ENCODE assay signal across 20 mouse cellular contexts in the genomic region with DNA sequence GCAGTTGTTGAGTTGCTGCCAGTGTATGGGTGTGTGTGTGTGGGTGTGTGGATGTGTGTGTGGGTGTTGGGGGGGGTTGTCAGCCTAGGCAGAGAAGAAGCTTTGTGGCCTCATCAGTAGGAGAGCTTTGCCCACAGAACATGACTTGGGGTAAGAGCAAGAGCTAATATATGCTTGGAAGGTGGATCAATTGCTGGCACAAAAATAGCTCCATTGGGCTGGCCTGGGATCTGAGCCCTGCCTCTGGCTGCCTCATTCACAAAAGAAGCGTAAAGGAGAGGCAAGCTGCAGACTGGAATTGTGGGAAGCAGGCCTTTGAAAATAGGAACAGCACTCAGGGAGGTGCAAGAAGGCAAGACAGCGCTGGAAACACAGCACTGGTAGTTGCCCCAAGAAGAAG. TPM values are rescaled to one million over a fixed set of nuclear protein-coding genes. Genes with fewer than 3 reads are reported as not detected.
DNase-seq lines count a peak whose midpoint lies in the region; ATAC-seq and TF ChIP-seq lines count a peak whose summit lies in the region.
"Had no signal": no experiment of that assay in that cellular context is flagged by ENCODE, and none has a peak within 500 bp of the region (broad histone marks: within the 10 kb centered on the region; RNA-seq: fewer than 3 reads in every experiment).

No protein-coding gene starts in this region.

- no peak for ATAC-seq in hindbrain, embryonic 13.5 days (ENCODE audit: low FRiP score)
- ATAC-seq in hindbrain, embryonic 11.5 days (ENCODE audit: low FRiP score), result no peak
- no peak for ATAC-seq in neural tube, embryonic 13.5 days (ENCODE audit: low read depth)
- no peak for ATAC-seq in neural tube, embryonic 15.5 days (ENCODE audit: low FRiP score)
- ATAC-seq in forebrain, embryonic 16.5 days, result peak; percentile 9; the same call in 1 of the 2 replicates

- TF ChIP-seq CTCF in olfactory bulb, adult 2 months (IDR thresholded peaks at IDR 0.05; ENCODE audit: insufficient read depth, low read depth, low read length), result no peak

- no peaks in the 10 kb centered on the region for H3K9me3 ChIP-seq in hindbrain, embryonic 13.5 days
- no peaks in the 10 kb centered on the region for H3K9me3 ChIP-seq in hindbrain, embryonic 11.5 days (ENCODE audit: control insufficient read depth, low read length)
- no peaks in the 10 kb centered on the region for H3K9me3 ChIP-seq in neural tube, embryonic 13.5 days
- H3K9me3 ChIP-seq in neural tube, embryonic 15.5 days (replicated peaks), result no peaks in the 10 kb centered on the region
- H3K9me3 ChIP-seq in forebrain, embryonic 16.5 days (ENCODE audit: control insufficient read depth, low read length), result no peaks in the 10 kb centered on the region
- H3K9me3 ChIP-seq: embryonic facial prominence, embryonic 12.5 days; heart, embryonic 10.5 days; intestine, embryonic 15.5 days; limb, embryonic 10.5 days; liver, embryonic 15.5 days had no signal

- no peak for DNase-seq in hindbrain, embryonic 11.5 days (ENCODE audit: low spot score)
- no peak for DNase-seq in natural killer cell, adult 2 months (ENCODE audit: low spot score in 2 of 2)
- DNase-seq: adrenal gland, postnatal 36 days; cerebellum, adult 11-12 months; cerebellum, postnatal 14 days; heart, postnatal 4 days; kidney, adult 8-10 months; kidney, postnatal 10 days; liver; lung, postnatal 4 days had no signal

- 75% methylated on average over 2 of the region's 2 CpGs for WGBS in hindbrain, embryonic 13.5 days
- WGBS in hindbrain, embryonic 11.5 days, result 80% methylated on average over 2 of the region's 2 CpGs
- 50% methylated on average over 2 of the region's 2 CpGs for WGBS in neural tube, embryonic 13.5 days
- WGBS in neural tube, embryonic 15.5 days, result 77% methylated on average over 2 of the region's 2 CpGs
- 36% methylated on average over 2 of the region's 2 CpGs for WGBS in forebrain, embryonic 16.5 days
- 35% methylated on average over 2 of the region's 2 CpGs for WGBS in olfactory bulb, adult 2 months

- H3K4me2 ChIP-seq in hindbrain, embryonic 13.5 days, result no peak overlapping the region
- H3K4me2 ChIP-seq in hindbrain, embryonic 11.5 days (replicated peaks; ENCODE audit: low read depth, low read length), result no peak overlapping the region
- H3K4me2 ChIP-seq in neural tube, embryonic 13.5 days, result no peak overlapping the region
- H3K4me2 ChIP-seq in neural tube, embryonic 15.5 days, result no peak overlapping the region
- no peak overlapping the region for H3K4me2 ChIP-seq in forebrain, embryonic 16.5 days (ENCODE audit: low read length)
- H3K4me2 ChIP-seq: embryonic facial prominence, embryonic 12.5 days; intestine, embryonic 15.5 days; liver, embryonic 15.5 days had no signal

- H3K9ac ChIP-seq in hindbrain, embryonic 13.5 days, result no peak overlapping the region
- no peak overlapping the region for H3K9ac ChIP-seq in hindbrain, embryonic 11.5 days (ENCODE audit: low read depth, low read length)
- H3K9ac ChIP-seq in neural tube, embryonic 13.5 days, result no peak overlapping the region
- no peak overlapping the region for H3K9ac ChIP-seq in neural tube, embryonic 15.5 days (replicated peaks)
- no peak overlapping the region for H3K9ac ChIP-seq in forebrain, embryonic 16.5 days (replicated peaks; ENCODE audit: low read depth, low read length)
- H3K9ac ChIP-seq: embryonic facial prominence, embryonic 12.5 days; intestine, embryonic 15.5 days; liver, embryonic 15.5 days had no signal

- H3K36me3 ChIP-seq in hindbrain, embryonic 13.5 days, result no peaks in the 10 kb centered on the region
- H3K36me3 ChIP-seq in hindbrain, embryonic 11.5 days (ENCODE audit: control insufficient read depth, insufficient read depth, low read length), result no peaks in the 10 kb centered on the region
- H3K36me3 ChIP-seq in neural tube, embryonic 13.5 days, result no peaks in the 10 kb centered on the region
- no peaks in the 10 kb centered on the region for H3K36me3 ChIP-seq in neural tube, embryonic 15.5 days
- no peaks in the 10 kb centered on the region for H3K36me3 ChIP-seq in forebrain, embryonic 16.5 days (ENCODE audit: control insufficient read depth, insufficient read depth)
- H3K36me3 ChIP-seq: embryonic facial prominence, embryonic 12.5 days; heart, embryonic 10.5 days; intestine, embryonic 15.5 days; limb, embryonic 10.5 days; liver, embryonic 15.5 days had no signal

- no peak overlapping the region for H3K4me3 ChIP-seq in hindbrain, embryonic 13.5 days
- H3K4me3 ChIP-seq in hindbrain, embryonic 11.5 days (ENCODE audit: low read depth, low read length), result no peak overlapping the region
- H3K4me3 ChIP-seq in neural tube, embryonic 13.5 days, result no peak overlapping the region
- no peak overlapping the region for H3K4me3 ChIP-seq in neural tube, embryonic 15.5 days (replicated peaks)
- H3K4me3 ChIP-seq in forebrain, embryonic 16.5 days (replicated peaks; ENCODE audit: low read length), result no peak overlapping the region
- no peak overlapping the region for H3K4me3 ChIP-seq in olfactory bulb, adult 2 months (ENCODE audit: insufficient read depth, low read depth, low read length)
- H3K4me3 ChIP-seq: embryonic facial prominence, embryonic 12.5 days; heart, embryonic 10.5 days; intestine, embryonic 15.5 days; limb, embryonic 10.5 days; liver, embryonic 15.5 days had no signal

- TF ChIP-seq POLR2A in olfactory bulb, adult 2 months (IDR thresholded peaks at IDR 0.05; ENCODE audit: insufficient read depth, low read depth, low read length), result no peak

- H3K27ac ChIP-seq in hindbrain, embryonic 13.5 days, result peak overlapping the region; percentile 91; the same call in 1 of the 2 replicates
- H3K27ac ChIP-seq in hindbrain, embryonic 11.5 days (ENCODE audit: low read depth, low read length), result no peak overlapping the region
- peak overlapping the region; percentile 9; the same call in 1 of the 2 replicates for H3K27ac ChIP-seq in neural tube, embryonic 13.5 days (replicated peaks)
- no peak overlapping the region for H3K27ac ChIP-seq in neural tube, embryonic 15.5 days (replicated peaks)
- no peak overlapping the region for H3K27ac ChIP-seq in forebrain, embryonic 16.5 days (ENCODE audit: low read length)
- peak overlapping the region; percentile 48 for H3K27ac ChIP-seq in olfactory bulb, adult 2 months (ENCODE audit: insufficient read depth, low read depth, low read length)
- H3K27ac ChIP-seq: embryonic facial prominence, embryonic 12.5 days; heart, embryonic 10.5 days; intestine, embryonic 15.5 days; limb, embryonic 10.5 days; liver, embryonic 15.5 days had no signal

- peaks cover 17% of the 10 kb centered on the region for H3K4me1 ChIP-seq in hindbrain, embryonic 13.5 days (replicated peaks)
- no peaks in the 10 kb centered on the region for H3K4me1 ChIP-seq in hindbrain, embryonic 11.5 days (replicated peaks; ENCODE audit: control insufficient read depth, insufficient read depth, low read length)
- H3K4me1 ChIP-seq in neural tube, embryonic 13.5 days (replicated peaks), result peaks cover 14% of the 10 kb centered on the region; the same call in 1 of the 2 replicates
- H3K4me1 ChIP-seq in neural tube, embryonic 15.5 days, result peaks cover 15% of the 10 kb centered on the region
- H3K4me1 ChIP-seq in forebrain, embryonic 16.5 days (replicated peaks; ENCODE audit: control insufficient read depth, insufficient read depth, low read length), result peaks cover 18% of the 10 kb centered on the region
- peaks cover 19% of the 10 kb centered on the region for H3K4me1 ChIP-seq in olfactory bulb, adult 2 months (ENCODE audit: control insufficient read depth, insufficient read depth, low read length)
- H3K4me1 ChIP-seq: embryonic facial prominence, embryonic 12.5 days; heart, embryonic 10.5 days; intestine, embryonic 15.5 days; liver, embryonic 15.5 days had no signal

- peaks cover 36% of the 10 kb centered on the region; the same call in 1 of the 2 replicates for H3K27me3 ChIP-seq in hindbrain, embryonic 13.5 days
- H3K27me3 ChIP-seq in hindbrain, embryonic 11.5 days (ENCODE audit: control insufficient read depth, insufficient read depth, low read length), result peaks cover 2% of the 10 kb centered on the region; the same call in 1 of the 2 replicates
- peaks cover 37% of the 10 kb centered on the region for H3K27me3 ChIP-seq in neural tube, embryonic 13.5 days
- H3K27me3 ChIP-seq in neural tube, embryonic 15.5 days (replicated peaks), result peaks cover 24% of the 10 kb centered on the region
- no peaks in the 10 kb centered on the region for H3K27me3 ChIP-seq in forebrain, embryonic 16.5 days (replicated peaks; ENCODE audit: control insufficient read depth, insufficient read depth, low read length)
- H3K27me3 ChIP-seq: intestine, embryonic 15.5 days had no signal

RNA-seq across cellular contexts. Expression of a gene that starts 8.8 kb away (rescaled TPM):
- 327 and 330 TPM in 2 replicates for polyA plus RNA-seq in hindbrain, embryonic 13.5 days (2015; fragmentation: Nextera tagmentation; extraction: Ambion mirVana)
- 194 and 218 TPM in 2 replicates for polyA plus RNA-seq in hindbrain, embryonic 11.5 days (2014; fragmentation: Nextera tagmentation; extraction: Ambion mirVana)
- polyA plus RNA-seq in neural tube, embryonic 13.5 days (2015; fragmentation: Nextera tagmentation; extraction: Ambion mirVana), result 321 and 339 TPM in 2 replicates
- polyA plus RNA-seq in neural tube, embryonic 15.5 days (2015; fragmentation: Nextera tagmentation; extraction: Ambion mirVana), result 313 and 347 TPM in 2 replicates
- 408 and 409 TPM in 2 replicates for polyA plus RNA-seq in forebrain, embryonic 16.5 days (2015; fragmentation: Nextera tagmentation; extraction: Ambion mirVana)
- not detected in 2 replicates for polyA plus RNA-seq in olfactory bulb, adult 2 months (2012; ENCODE audit: insufficient read depth, insufficient read length, low replicate concordance, missing spikeins)

Comparison
In these comparisons a context has a peak if more than half of its experiments do, and no peak if none do; other contexts are left out.
1. H3K27ac ChIP-seq: peak in hindbrain, embryonic 13.5 days (single experiment), neural tube, embryonic 13.5 days (single experiment) and olfactory bulb, adult 2 months (single experiment); none in hindbrain, embryonic 11.5 days (single experiment), neural tube, embryonic 15.5 days (single experiment) and forebrain, embryonic 16.5 days (single experiment).